Mouse (Mus musculus): ENCODE measurements around the gene Mga. TPM values are rescaled to one million over a fixed set of nuclear protein-coding genes. Genes with fewer than 3 reads are reported as not detected.

Mga gene
- polyA plus RNA-seq, 1 experiment from 2014 or later: 27.3 TPM

- no peak overlapping the region for H3K4me3 ChIP-seq (replicated peaks; ENCODE audit: low read length)
- H3K27me3 ChIP-seq (ENCODE audit: control insufficient read depth, insufficient read depth, low read length): no peaks in the 10 kb centered on the region
- WGBS: 73% methylated on average over 6 of the region's 6 CpGs
- no peak for ATAC-seq (ENCODE audit: insufficient read depth, low FRiP score)
- peak overlapping the region; percentile 88 for H3K27ac ChIP-seq (ENCODE audit: low read length)
- H3K4me1 ChIP-seq (ENCODE audit: control insufficient read depth, insufficient read depth, low read length): peaks cover 16% of the 10 kb centered on the region
- H3K9ac ChIP-seq (ENCODE audit: low read length): no peak overlapping the region; the same call in 1 of the 2 replicates
- no peaks in the 10 kb centered on the region for H3K36me3 ChIP-seq (ENCODE audit: control insufficient read depth, insufficient read depth, low read length)
- H3K4me2 ChIP-seq (ENCODE audit: low read depth, low read length): no peak overlapping the region
- H3K9me3 ChIP-seq (replicated peaks; ENCODE audit: control insufficient read depth, low read length): no peaks in the 10 kb centered on the region
These were observed 97.8 kb downstream of the Mga start for GRCm38 (mm10) chr2:119994839-119995238.

GRCm38 (mm10) chr2:119995391-119996281 lies 98.6 kb downstream of the Mga start:
- ATAC-seq (ENCODE audit: insufficient read depth, low FRiP score): no peak
- Histone ChIP-seq H3K27me3 (ENCODE audit: control insufficient read depth, insufficient read depth, low read length) (no peaks in the 10 kb centered on the region), H3K4me2 (ENCODE audit: low read depth, low read length) (0 out of 2 replicates have a peak overlapping the region, but pooled peaks have one; percentile 11), H3K4me1 (ENCODE audit: control insufficient read depth, insufficient read depth, low read length) (peaks cover 16% of the 10 kb centered on the region), H3K27ac (ENCODE audit: low read length) (peak overlapping the region; percentile 88), H3K36me3 (ENCODE audit: control insufficient read depth, insufficient read depth, low read length) (no peaks in the 10 kb centered on the region), H3K9ac (ENCODE audit: low read length) (peak overlapping the region; percentile 51; the same call in 1 of the 2 replicates), H3K9me3 (replicated peaks; ENCODE audit: control insufficient read depth, low read length) (no peaks in the 10 kb centered on the region), H3K4me3 (replicated peaks; ENCODE audit: low read length) (no peak overlapping the region)
- WGBS: 40% methylated on average over 9 of the region's 9 CpGs

- H3K9me3 ChIP-seq (replicated peaks; ENCODE audit: control insufficient read depth, low read length): no peaks in the 10 kb centered on the region
- no peak for ATAC-seq (ENCODE audit: insufficient read depth, low FRiP score)
- no peaks in the 10 kb centered on the region for H3K36me3 ChIP-seq (ENCODE audit: control insufficient read depth, insufficient read depth, low read length)
- no peak overlapping the region for H3K4me2 ChIP-seq (ENCODE audit: low read depth, low read length)
- H3K4me3 ChIP-seq (replicated peaks; ENCODE audit: low read length): no peak overlapping the region
- H3K27ac ChIP-seq (ENCODE audit: low read length): no peak overlapping the region
- no peaks in the 10 kb centered on the region for H3K27me3 ChIP-seq (ENCODE audit: control insufficient read depth, insufficient read depth, low read length)
- peaks cover 16% of the 10 kb centered on the region for H3K4me1 ChIP-seq (ENCODE audit: control insufficient read depth, insufficient read depth, low read length)
- H3K9ac ChIP-seq (ENCODE audit: low read length): no peak overlapping the region
- WGBS: 84% methylated on average over 4 of the region's 4 CpGs
These were observed 100.3 kb downstream of the Mga start for GRCm38 (mm10) chr2:119997354-119997753.

- H3K9ac ChIP-seq (ENCODE audit: low read length): no peak overlapping the region
- ATAC-seq (ENCODE audit: insufficient read depth, low FRiP score): no peak
- no peaks in the 10 kb centered on the region for H3K27me3 ChIP-seq (ENCODE audit: control insufficient read depth, insufficient read depth, low read length)
- H3K4me3 ChIP-seq (replicated peaks; ENCODE audit: low read length): no peak overlapping the region
- no peak overlapping the region for H3K4me2 ChIP-seq (ENCODE audit: low read depth, low read length)
- WGBS: 93% methylated on average over 2 of the region's 2 CpGs
- H3K27ac ChIP-seq (ENCODE audit: low read length): no peak overlapping the region
- H3K36me3 ChIP-seq (ENCODE audit: control insufficient read depth, insufficient read depth, low read length): no peaks in the 10 kb centered on the region
- H3K4me1 ChIP-seq (ENCODE audit: control insufficient read depth, insufficient read depth, low read length): peaks cover 16% of the 10 kb centered on the region
- H3K9me3 ChIP-seq (replicated peaks; ENCODE audit: control insufficient read depth, low read length): no peaks in the 10 kb centered on the region
These were observed 102.7 kb downstream of the Mga start for GRCm38 (mm10) chr2:119999731-120000130.

GRCm38 (mm10) chr2:120000882-120001584 lies 104.0 kb downstream of the Mga start:
- Histone ChIP-seq H3K27ac (ENCODE audit: low read length) (no peak overlapping the region), H3K9me3 (replicated peaks; ENCODE audit: control insufficient read depth, low read length) (no peaks in the 10 kb centered on the region), H3K4me2 (ENCODE audit: low read depth, low read length) (no peak overlapping the region), H3K4me1 (ENCODE audit: control insufficient read depth, insufficient read depth, low read length) (peaks cover 4% of the 10 kb centered on the region), H3K4me3 (replicated peaks; ENCODE audit: low read length) (no peak overlapping the region), H3K36me3 (ENCODE audit: control insufficient read depth, insufficient read depth, low read length) (no peaks in the 10 kb centered on the region), H3K9ac (ENCODE audit: low read length) (no peak overlapping the region), H3K27me3 (ENCODE audit: control insufficient read depth, insufficient read depth, low read length) (no peaks in the 10 kb centered on the region)
- 59% methylated on average over 3 of the region's 3 CpGs for WGBS
- ATAC-seq (ENCODE audit: insufficient read depth, low FRiP score): no peak

- no peak for ATAC-seq (ENCODE audit: insufficient read depth, low FRiP score)
- Histone ChIP-seq H3K27me3 (ENCODE audit: control insufficient read depth, insufficient read depth, low read length) (no peaks in the 10 kb centered on the region), H3K4me3 (replicated peaks; ENCODE audit: low read length) (no peak overlapping the region), H3K36me3 (ENCODE audit: control insufficient read depth, insufficient read depth, low read length) (no peaks in the 10 kb centered on the region), H3K9ac (ENCODE audit: low read length) (no peak overlapping the region), H3K9me3 (replicated peaks; ENCODE audit: control insufficient read depth, low read length) (no peaks in the 10 kb centered on the region), H3K4me2 (ENCODE audit: low read depth, low read length) (no peak overlapping the region), H3K27ac (ENCODE audit: low read length) (no peak overlapping the region), H3K4me1 (ENCODE audit: control insufficient read depth, insufficient read depth, low read length) (no peaks in the 10 kb centered on the region)
- WGBS: 70% methylated on average over 4 of the region's 4 CpGs
These were observed 104.9 kb downstream of the Mga start for GRCm38 (mm10) chr2:120001956-120002355.

- no peak for ATAC-seq (ENCODE audit: insufficient read depth, low FRiP score)
- Histone ChIP-seq H3K27me3 (ENCODE audit: control insufficient read depth, insufficient read depth, low read length) (no peaks in the 10 kb centered on the region), H3K9ac (ENCODE audit: low read length) (no peak overlapping the region), H3K27ac (ENCODE audit: low read length) (no peak overlapping the region), H3K9me3 (replicated peaks; ENCODE audit: control insufficient read depth, low read length) (no peaks in the 10 kb centered on the region), H3K4me3 (replicated peaks; ENCODE audit: low read length) (no peak overlapping the region), H3K4me1 (ENCODE audit: control insufficient read depth, insufficient read depth, low read length) (no peaks in the 10 kb centered on the region), H3K36me3 (ENCODE audit: control insufficient read depth, insufficient read depth, low read length) (no peaks in the 10 kb centered on the region), H3K4me2 (ENCODE audit: low read depth, low read length) (no peak overlapping the region)
- WGBS: 86% methylated on average over 2 of the region's 2 CpGs
These were observed 106.9 kb downstream of the Mga start for GRCm38 (mm10) chr2:120003970-120004369.

- 88% methylated on average over 7 of the region's 7 CpGs for WGBS
- H3K4me1 ChIP-seq (ENCODE audit: control insufficient read depth, insufficient read depth, low read length): no peaks in the 10 kb centered on the region
- H3K9ac ChIP-seq (ENCODE audit: low read length): no peak overlapping the region
- H3K27ac ChIP-seq (ENCODE audit: low read length): no peak overlapping the region
- ATAC-seq (ENCODE audit: insufficient read depth, low FRiP score): no peak
- no peak overlapping the region for H3K4me2 ChIP-seq (ENCODE audit: low read depth, low read length)
- H3K27me3 ChIP-seq (ENCODE audit: control insufficient read depth, insufficient read depth, low read length): no peaks in the 10 kb centered on the region
- no peaks in the 10 kb centered on the region for H3K9me3 ChIP-seq (replicated peaks; ENCODE audit: control insufficient read depth, low read length)
- H3K36me3 ChIP-seq (ENCODE audit: control insufficient read depth, insufficient read depth, low read length): no peaks in the 10 kb centered on the region
- H3K4me3 ChIP-seq (replicated peaks; ENCODE audit: low read length): no peak overlapping the region
These were observed 109.7 kb downstream of the Mga start for GRCm38 (mm10) chr2:120006696-120007095.

- no peak overlapping the region for H3K4me3 ChIP-seq (replicated peaks; ENCODE audit: low read length)
- no peaks in the 10 kb centered on the region for H3K27me3 ChIP-seq (ENCODE audit: control insufficient read depth, insufficient read depth, low read length)
- H3K9ac ChIP-seq (ENCODE audit: low read length): no peak overlapping the region
- no peak overlapping the region for H3K27ac ChIP-seq (ENCODE audit: low read length)
- ATAC-seq (ENCODE audit: insufficient read depth, low FRiP score): no peak
- no peak overlapping the region for H3K4me2 ChIP-seq (ENCODE audit: low read depth, low read length)
- H3K36me3 ChIP-seq (ENCODE audit: control insufficient read depth, insufficient read depth, low read length): no peaks in the 10 kb centered on the region
- no peaks in the 10 kb centered on the region for H3K4me1 ChIP-seq (ENCODE audit: control insufficient read depth, insufficient read depth, low read length)
- 70% methylated on average over 4 of the region's 4 CpGs for WGBS
- H3K9me3 ChIP-seq (replicated peaks; ENCODE audit: control insufficient read depth, low read length): no peaks in the 10 kb centered on the region
These were observed 110.7 kb downstream of the Mga start for GRCm38 (mm10) chr2:120007680-120008210.
